In genomic region chr7:59228866-59229182, GRCm38 (mm10) we compare ENCODE assay signal across 8 mouse cellular contexts. TPM values are rescaled to one million over a fixed set of nuclear protein-coding genes. Genes with fewer than 3 reads are reported as not detected.
A peak's percentile ranks its signal among the peaks of the same experiment; 100 is the strongest.
DNase-seq lines count a peak whose midpoint lies in the region; ATAC-seq and TF ChIP-seq lines count a peak whose summit lies in the region.

No protein-coding gene starts in this region.

- peak; percentile 82 for TF ChIP-seq CTCF in Patski (IDR thresholded peaks at IDR 0.05)

- POLR2A ChIA-PET in Patski (lab: Charles Lee): no interaction called here

- peak overlapping the region; percentile 69 for H3K4me2 ChIP-seq in heart, embryonic 15.5 days
- peak overlapping the region; percentile 43 for H3K4me2 ChIP-seq in hindbrain, embryonic 11.5 days (replicated peaks; ENCODE audit: low read depth, low read length)
- peak overlapping the region; percentile 60 for H3K4me2 ChIP-seq in midbrain, embryonic 11.5 days

- intact Hi-C loops in heart, postnatal 10 days (cut with DNase I): loop anchor here (5.0 kb wide), 1 partner anchor 832 kb away; no protein-coding TSS in a partner anchor

- CTCF ChIA-PET in Patski (lab: Charles Lee): no interaction called here

- H3K9me3 ChIP-seq in heart, embryonic 15.5 days (replicated peaks): no peaks in the 10 kb centered on the region
- no peaks in the 10 kb centered on the region for H3K9me3 ChIP-seq in hindbrain, embryonic 11.5 days (ENCODE audit: control insufficient read depth, low read length)
- no peaks in the 10 kb centered on the region for H3K9me3 ChIP-seq in midbrain, embryonic 11.5 days (ENCODE audit: control insufficient read depth, low read length)

- H3K27ac ChIP-seq in heart, embryonic 15.5 days: peak overlapping the region; percentile 98
- peak overlapping the region; percentile 95 for H3K27ac ChIP-seq in hindbrain, embryonic 11.5 days (ENCODE audit: low read depth, low read length)
- H3K27ac ChIP-seq in midbrain, embryonic 11.5 days (ENCODE audit: low read depth, low read length): peak overlapping the region; percentile 97

- no peak for DNase-seq in heart, postnatal 10 days
- no peak for DNase-seq in Patski (ENCODE audit: low read depth, low spot score)
- DNase-seq in hindbrain, embryonic 11.5 days (ENCODE audit: low spot score): no peak
- DNase-seq in midbrain, embryonic 11.5 days (ENCODE audit: low spot score, missing footprints): no peak
- DNase-seq in urinary bladder, postnatal 4 days (ENCODE audit: low spot score in 2 of 2): no peak
- DNase-seq in adrenal gland, postnatal 10 days: no peak
- DNase-seq in cerebellum, postnatal 36 days: no peak

- WGBS in heart, embryonic 15.5 days: 0% methylated on average over 39 of the region's 39 CpGs
- WGBS in hindbrain, embryonic 11.5 days: under 1% methylated on average over 39 of the region's 39 CpGs
- under 1% methylated on average over 38 of the region's 39 CpGs for WGBS in midbrain, embryonic 11.5 days

- ATAC-seq in heart, embryonic 15.5 days (replicated peaks; ENCODE audit: insufficient number of reproducible peaks, insufficient read depth, low FRiP score, low read depth): peak; percentile 70
- ATAC-seq in Patski: peak; percentile 63
- ATAC-seq in hindbrain, embryonic 11.5 days (ENCODE audit: low FRiP score): peak; percentile 83
- peak; percentile 80 for ATAC-seq in midbrain, embryonic 11.5 days (ENCODE audit: low FRiP score)

- H3K4me3 ChIP-seq in heart, embryonic 15.5 days: peak overlapping the region; percentile 92
- H3K4me3 ChIP-seq in hindbrain, embryonic 11.5 days (ENCODE audit: low read depth, low read length): peak overlapping the region; percentile 95
- H3K4me3 ChIP-seq in midbrain, embryonic 11.5 days (ENCODE audit: low read depth, low read length): peak overlapping the region; percentile 88

- H3K36me3 ChIP-seq in heart, embryonic 15.5 days: no peaks in the 10 kb centered on the region
- no peaks in the 10 kb centered on the region for H3K36me3 ChIP-seq in hindbrain, embryonic 11.5 days (ENCODE audit: control insufficient read depth, insufficient read depth, low read length)
- H3K36me3 ChIP-seq in midbrain, embryonic 11.5 days (ENCODE audit: control insufficient read depth, insufficient read depth, low read length): no peaks in the 10 kb centered on the region

- H3K4me1 ChIP-seq in heart, embryonic 15.5 days (replicated peaks): peaks cover 14% of the 10 kb centered on the region
- H3K4me1 ChIP-seq in hindbrain, embryonic 11.5 days (replicated peaks; ENCODE audit: control insufficient read depth, insufficient read depth, low read length): no peaks in the 10 kb centered on the region
- H3K4me1 ChIP-seq in midbrain, embryonic 11.5 days (ENCODE audit: control insufficient read depth, insufficient read depth, low read length): peaks cover 8% of the 10 kb centered on the region; the same call in 1 of the 2 replicates

- H3K9ac ChIP-seq in heart, embryonic 15.5 days: peak overlapping the region; percentile 98
- peak overlapping the region; percentile 93 for H3K9ac ChIP-seq in hindbrain, embryonic 11.5 days (ENCODE audit: low read depth, low read length)
- H3K9ac ChIP-seq in midbrain, embryonic 11.5 days (ENCODE audit: low read length): peak overlapping the region; percentile 93

- in situ Hi-C loops in Patski (cut with MboI; ENCODE audit: low pct_unique_long_range_greater_than_20kb): loop anchor here (25.0 kb wide), 1 partner anchor 492 kb away; no protein-coding TSS in a partner anchor

- no peaks in the 10 kb centered on the region for H3K27me3 ChIP-seq in heart, embryonic 15.5 days
- H3K27me3 ChIP-seq in Patski: no peaks in the 10 kb centered on the region
- no peaks in the 10 kb centered on the region for H3K27me3 ChIP-seq in hindbrain, embryonic 11.5 days (ENCODE audit: control insufficient read depth, insufficient read depth, low read length)
- H3K27me3 ChIP-seq in midbrain, embryonic 11.5 days (ENCODE audit: control insufficient read depth, insufficient read depth, low read length): no peaks in the 10 kb centered on the region

RNA-seq across cellular contexts. Expression of gene Ube3a, which starts 0.3 kb away (rescaled TPM):
- polyA plus RNA-seq in heart, embryonic 15.5 days (2015; fragmentation: Nextera tagmentation; extraction: Ambion mirVana): 101 and 121 TPM in 2 replicates
- 100 to 1,000 TPM; 128 to 149 TPM for total RNA-seq in heart, postnatal 10 days (2021)
- polyA plus RNA-seq in Patski (2021): 37.9 TPM
- 157 and 160 TPM in 2 replicates for polyA plus RNA-seq in hindbrain, embryonic 11.5 days (2014; fragmentation: Nextera tagmentation; extraction: Ambion mirVana)
- 157 and 160 TPM in 2 replicates for polyA plus RNA-seq in midbrain, embryonic 11.5 days (2014; fragmentation: Nextera tagmentation; extraction: Ambion mirVana)
- total RNA-seq in adrenal gland, postnatal 10 days (2021): 100 to 1,000 TPM; 135 to 143 TPM
